Mouse (Mus musculus) testis, adult 2 months (tissue): ENCODE measurements around the gene Gm20388. TPM values are rescaled to one million over a fixed set of nuclear protein-coding genes. Genes with fewer than 3 reads are reported as not detected.

ENCODE experiments used
- H3K27ac ChIP-seq: fragments of 200-500 bp; 2 replicates; pipeline ENCODE4 v1.5.1; 2012; ENCODE audit warnings: low read depth, low read length; ENCODE audit not compliant: control insufficient read depth, insufficient read depth
- H3K27me3 ChIP-seq: fragments of 200-500 bp; 2 replicates; pipeline ENCODE4 v1.6.1; 2012; ENCODE audit warnings: mild to moderate bottlenecking, low read length, moderate library complexity; ENCODE audit not compliant: control insufficient read depth, insufficient read depth
- H3K36me3 ChIP-seq: fragments of 200-500 bp; 2 replicates; pipeline ENCODE4 v1.6.1; 2012; ENCODE audit warnings: mild to moderate bottlenecking, low read length; ENCODE audit not compliant: control insufficient read depth, insufficient read depth
- H3K4me1 ChIP-seq: fragments of 200-500 bp; 2 replicates; pipeline ENCODE4 v1.6.1; 2012; ENCODE audit warnings: low read length; ENCODE audit not compliant: control insufficient read depth, insufficient read depth
- H3K4me3 ChIP-seq: fragments of 200-500 bp; 2 replicates; pipeline ENCODE4 v1.5.1; 2012; ENCODE audit warnings: low read depth, mild to moderate bottlenecking, low read length, moderate library complexity, mixed read lengths; ENCODE audit not compliant: control insufficient read depth
- CTCF ChIP-seq: fragments of 200-500 bp; IDR thresholded peaks from 2 replicates; pipeline ENCODE4 v1.5.1; 2012; ENCODE audit warnings: low read depth, mild to moderate bottlenecking, inconsistent platforms, low read length, moderate library complexity; ENCODE audit not compliant: control insufficient read depth, insufficient read depth, insufficient replicate concordance
- POLR2A ChIP-seq: fragments of 200-500 bp; IDR thresholded peaks from 2 replicates; pipeline ENCODE4 v1.6.1; 2012; ENCODE audit warnings: low read depth, mild to moderate bottlenecking, inconsistent platforms, low read length, moderate library complexity; ENCODE audit not compliant: control insufficient read depth
- polyA plus RNA-seq: library from polyadenylated mRNA; depleted of rRNA; stranded (reverse); fragments of >200 nt; gene quantifications from 2 replicates; pipeline ENCODE4 v1.2.3, GENCODE M21; 2012

Gm20388 gene
- polyA plus RNA-seq, 1 experiment: 5.6 TPM

- H3K4me3 ChIP-seq: no peak overlapping the region
- H3K4me1 ChIP-seq: no peaks in the 10 kb centered on the region
- no peak overlapping the region for H3K27ac ChIP-seq
- H3K27me3 ChIP-seq: no peaks in the 10 kb centered on the region
- no peaks in the 10 kb centered on the region for H3K36me3 ChIP-seq
- TF ChIP-seq CTCF: no peak
- no peak for TF ChIP-seq POLR2A
Measured at GRCm38 (mm10) chr8:120724816-120725575, 814.4 kb downstream of the Gm20388 start.

- Histone ChIP-seq H3K36me3 (no peaks in the 10 kb centered on the region), H3K27me3 (no peaks in the 10 kb centered on the region), H3K27ac (no peak overlapping the region), H3K4me3 (no peak overlapping the region), H3K4me1 (no peaks in the 10 kb centered on the region)
- TF ChIP-seq CTCF (no peak), POLR2A (no peak)
Measured at GRCm38 (mm10) chr8:120725576-120725950, 814.9 kb downstream of the Gm20388 start.

- no peaks in the 10 kb centered on the region for H3K27me3 ChIP-seq
- H3K4me3 ChIP-seq: no peak overlapping the region
- no peak for TF ChIP-seq CTCF
- TF ChIP-seq POLR2A: no peak
- no peak overlapping the region for H3K27ac ChIP-seq
- no peaks in the 10 kb centered on the region for H3K4me1 ChIP-seq
- H3K36me3 ChIP-seq: no peaks in the 10 kb centered on the region
Measured at GRCm38 (mm10) chr8:120726051-120726450, 815.4 kb downstream of the Gm20388 start.

GRCm38 (mm10) chr8:120728488-120729160 is 818.0 kb downstream of the Gm20388 start:
- Histone ChIP-seq H3K4me3 (no peak overlapping the region), H3K4me1 (peaks cover 5% of the 10 kb centered on the region), H3K36me3 (no peaks in the 10 kb centered on the region), H3K27me3 (no peaks in the 10 kb centered on the region), H3K27ac (no peak overlapping the region)
- no peak for TF ChIP-seq POLR2A
- no peak for TF ChIP-seq CTCF

DNA sequence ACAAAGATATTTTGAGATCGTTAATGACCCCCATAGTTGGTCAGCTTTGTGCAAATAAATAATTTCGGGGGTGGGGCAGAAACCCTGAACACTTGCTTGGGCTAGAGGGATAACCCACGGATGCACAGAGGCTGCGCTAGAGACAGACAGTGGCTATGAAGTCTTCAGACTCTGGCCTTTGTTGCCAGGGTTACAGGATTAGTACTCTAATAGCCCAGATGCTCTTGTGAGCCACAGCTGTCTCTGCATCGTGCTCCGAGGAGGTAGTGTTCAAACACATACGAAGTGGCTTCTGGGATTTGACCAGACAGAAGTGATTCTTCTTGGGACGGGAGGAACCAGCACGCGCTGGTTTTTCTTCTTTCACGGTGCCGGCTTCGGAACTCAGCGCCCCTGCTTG is 820.9 kb downstream of the Gm20388 start:
- TF ChIP-seq POLR2A: no peak
- TF ChIP-seq CTCF: no peak
- no peaks in the 10 kb centered on the region for H3K36me3 ChIP-seq
- no peak overlapping the region for H3K27ac ChIP-seq
- peaks cover 12% of the 10 kb centered on the region for H3K4me1 ChIP-seq
- H3K27me3 ChIP-seq: no peaks in the 10 kb centered on the region; the same call in 1 of the 2 replicates
- peak overlapping the region; percentile 35 for H3K4me3 ChIP-seq

GRCm38 (mm10) chr8:120732068-120732467 is 821.4 kb downstream of the Gm20388 start:
- H3K4me1 ChIP-seq: peaks cover 13% of the 10 kb centered on the region
- H3K4me3 ChIP-seq: peak overlapping the region; percentile 35
- H3K36me3 ChIP-seq: no peaks in the 10 kb centered on the region
- TF ChIP-seq POLR2A (no peak), CTCF (no peak)
- H3K27ac ChIP-seq: no peak overlapping the region
- H3K27me3 ChIP-seq: no peaks in the 10 kb centered on the region; the same call in 1 of the 2 replicates

DNA sequence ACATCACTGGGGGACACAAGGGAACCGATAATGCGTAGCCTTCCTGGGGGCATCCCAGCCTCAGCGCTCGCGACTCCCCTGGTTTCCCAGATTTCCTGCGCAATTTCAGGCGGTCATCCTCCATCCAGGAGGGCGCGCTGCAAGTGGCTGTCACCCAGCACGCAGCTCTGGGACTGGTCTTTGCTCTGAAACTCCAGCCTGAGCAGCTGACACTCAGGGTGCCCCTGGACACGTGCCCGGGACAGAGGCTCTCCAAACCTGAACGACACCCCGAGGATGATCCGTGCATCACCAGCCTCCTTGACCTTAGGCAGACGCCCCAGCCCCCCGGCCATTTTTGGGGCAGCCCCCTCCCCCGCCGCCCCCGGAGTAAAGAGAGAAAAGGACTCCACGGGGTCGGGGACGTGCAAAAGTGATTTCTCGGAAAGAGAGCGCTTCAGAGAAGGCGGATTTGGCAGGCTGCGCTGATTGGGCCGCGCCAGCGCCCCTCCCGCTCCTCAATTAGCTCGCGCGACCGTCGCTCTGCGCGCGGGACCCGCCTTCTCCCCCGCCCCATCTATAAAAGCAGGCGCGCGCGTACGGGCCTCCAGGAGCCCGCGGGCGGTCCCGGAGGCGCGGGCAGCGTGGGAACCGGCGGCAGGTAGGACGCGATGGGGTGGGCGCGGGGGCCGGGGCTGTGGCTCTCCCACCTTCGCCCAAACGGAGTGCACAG is 825.3 kb downstream of the Gm20388 start, which contains the start of gene Irf8:
Irf8 (plus strand) TSS at position 589 of the 712 bp plus-strand sequence.
- peak within 1 kb of the TSS; percentile 40; the same call in 1 of the 2 replicates for H3K27ac ChIP-seq
- no peaks in the 10 kb centered on the region for H3K36me3 ChIP-seq
- H3K4me1 ChIP-seq: peaks cover 13% of the 10 kb centered on the region
- H3K4me3 ChIP-seq: peak within 1 kb of the TSS; percentile 38
- H3K27me3 ChIP-seq: no peaks in the 10 kb centered on the region; the same call in 1 of the 2 replicates
- TF ChIP-seq POLR2A (peak; percentile 51; the same call in 1 of the 2 replicates), CTCF (no peak)
